Mouse (Mus musculus) forebrain, embryonic 11.5 days (tissue): ENCODE results near the gene Musk. TPM values are rescaled to one million over a fixed set of nuclear protein-coding genes. Genes with fewer than 3 reads are reported as not detected.

Source experiments
- ATAC-seq: fragments of 200-750 bp; cut with Nextera tagmentation; replicated peaks from 2 replicates; pipeline ENCODE4 v1.8.0; 2017; ENCODE audit warnings: moderate TSS enrichment; ENCODE audit not compliant: low FRiP score
- DNase-seq: peaks from one replicate; pipeline ENCODE4 v3.0.0-alpha.2; 2017; ENCODE audit warnings: low spot score
- H3K27ac ChIP-seq: fragments of 300-500 bp; sonication (generic); 2 replicates; pipeline ENCODE4 v1.5.1; 2014; ENCODE audit warnings: low read depth, low read length
- H3K27me3 ChIP-seq: fragments of 300-500 bp; sonication (generic); 2 replicates; pipeline ENCODE4 v1.6.1; 2014; ENCODE audit warnings: mild to moderate bottlenecking, low read length, mixed read lengths; ENCODE audit not compliant: control insufficient read depth, insufficient read depth
- H3K36me3 ChIP-seq: fragments of 300-500 bp; sonication (generic); 2 replicates; pipeline ENCODE4 v1.6.1; 2014; ENCODE audit warnings: mild to moderate bottlenecking, low read length, moderate library complexity, mixed read lengths; ENCODE audit not compliant: control insufficient read depth, insufficient read depth
- H3K4me1 ChIP-seq: fragments of 300-500 bp; sonication (generic); replicated peaks from 2 replicates; pipeline ENCODE4 v1.6.1; 2014; ENCODE audit warnings: low read length, mixed read lengths; ENCODE audit not compliant: control insufficient read depth, insufficient read depth
- H3K4me2 ChIP-seq: fragments of 300-500 bp; sonication (generic); 2 replicates; pipeline ENCODE4 v1.6.1; 2014; ENCODE audit warnings: low read depth, mild to moderate bottlenecking, low read length, moderate library complexity, mixed read lengths; ENCODE audit not compliant: severe bottlenecking
- H3K4me3 ChIP-seq: fragments of 300-500 bp; sonication (generic); 2 replicates; pipeline ENCODE4 v1.5.1; 2014; ENCODE audit warnings: low read depth, low read length
- H3K9ac ChIP-seq: fragments of 300-500 bp; sonication (generic); 2 replicates; pipeline ENCODE4 v1.6.1; 2014; ENCODE audit warnings: low read length
- H3K9me3 ChIP-seq: fragments of 300-500 bp; sonication (generic); 2 replicates; pipeline ENCODE4 v1.6.1; 2016; ENCODE audit warnings: low read length, mixed read lengths; ENCODE audit not compliant: control insufficient read depth
- WGBS: fragments of 180-500 bp; shearing (Covaris S2); extraction: QIAGEN DNeasy Blood & Tissue Kit; methylation state at CpG from one replicate; pipeline ENCODE4 v1.1.7; 2014; 5-methylcytosine and 5-hydroxymethylcytosine counted together
- polyA plus RNA-seq: library from polyadenylated mRNA; unstranded; fragments of >200 nt; fragmentation: Nextera tagmentation; extraction: Ambion mirVana; gene quantifications from 2 replicates; pipeline ENCODE4 v1.2.1, GENCODE M21; 2014

Musk gene
- polyA plus RNA-seq, 1 experiment from 2014 or later, result 0.07 TPM

DNA sequence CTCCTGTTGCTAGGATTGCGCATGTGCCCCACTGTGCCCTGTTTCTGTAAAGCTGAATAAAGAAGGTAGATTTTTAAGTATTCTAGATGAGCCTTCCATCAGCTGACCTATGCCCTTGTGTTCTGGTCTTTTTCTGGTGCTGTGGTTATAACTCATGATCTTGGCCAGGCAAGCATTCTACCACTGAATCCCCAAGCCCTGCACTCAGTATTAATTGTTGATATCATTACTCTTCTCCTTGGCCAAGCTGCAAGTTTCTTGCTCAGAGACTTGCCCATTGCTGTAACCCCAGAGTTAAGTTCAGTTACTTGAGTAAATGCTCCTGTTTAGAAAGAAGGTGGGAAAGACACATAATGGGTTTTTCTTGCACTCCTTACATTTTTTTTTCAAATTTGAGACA, 14.8 kb upstream of the Musk start:
- H3K4me3 ChIP-seq, result no peak overlapping the region
- no peak overlapping the region for H3K27ac ChIP-seq
- H3K4me1 ChIP-seq, result no peaks in the 10 kb centered on the region
- WGBS, result 88% methylated on average over 1 of the region's 1 CpGs
- DNase-seq (no peak), ATAC-seq (no peak)
- no peaks in the 10 kb centered on the region for H3K9me3 ChIP-seq
- no peak overlapping the region for H3K4me2 ChIP-seq
- H3K27me3 ChIP-seq, result no peaks in the 10 kb centered on the region
- no peak overlapping the region for H3K9ac ChIP-seq
- H3K36me3 ChIP-seq, result no peaks in the 10 kb centered on the region

- ATAC-seq (no peak), DNase-seq (no peak)
- no peak overlapping the region for H3K9ac ChIP-seq
- H3K36me3 ChIP-seq, result no peaks in the 10 kb centered on the region
- H3K27me3 ChIP-seq, result no peaks in the 10 kb centered on the region
- no peaks in the 10 kb centered on the region for H3K9me3 ChIP-seq
- no peak overlapping the region for H3K27ac ChIP-seq
- H3K4me3 ChIP-seq, result no peak overlapping the region
- H3K4me1 ChIP-seq, result no peaks in the 10 kb centered on the region
- WGBS, result 77% methylated on average over 10 of the region's 10 CpGs
- no peak overlapping the region for H3K4me2 ChIP-seq
These were observed 14.1 kb upstream of the Musk start for GRCm38 (mm10) chr4:58271504-58272162.

GRCm38 (mm10) chr4:58275261-58275895, 10.4 kb upstream of the Musk start:
- WGBS, result 67% methylated on average over 8 of the region's 8 CpGs
- no peaks in the 10 kb centered on the region for H3K4me1 ChIP-seq
- H3K4me2 ChIP-seq, result no peak overlapping the region
- H3K9ac ChIP-seq, result no peak overlapping the region
- no peak for ATAC-seq
- H3K36me3 ChIP-seq, result no peaks in the 10 kb centered on the region
- H3K27ac ChIP-seq, result no peak overlapping the region
- no peaks in the 10 kb centered on the region for H3K9me3 ChIP-seq
- DNase-seq, result no peak
- no peak overlapping the region for H3K4me3 ChIP-seq
- H3K27me3 ChIP-seq, result no peaks in the 10 kb centered on the region

DNA sequence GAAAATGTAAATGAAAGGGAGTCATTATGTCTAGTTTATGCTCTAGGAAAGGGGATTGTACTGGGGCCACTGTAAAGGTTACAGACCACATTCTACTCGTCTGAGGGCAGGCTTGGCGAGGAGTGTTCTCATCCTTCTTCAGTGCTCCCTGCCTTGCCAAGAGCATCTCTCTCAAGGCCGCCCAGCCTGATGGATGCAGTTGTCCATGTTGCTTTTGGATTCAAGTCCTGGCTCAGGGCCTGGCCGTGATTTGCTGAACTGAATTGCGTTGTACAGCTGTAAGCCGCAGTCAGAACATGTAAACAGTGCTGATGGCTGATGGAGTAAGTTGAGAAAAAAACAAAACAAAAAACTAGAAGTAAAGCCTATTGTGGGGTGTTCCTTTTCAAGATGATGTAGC, 7.4 kb upstream of the Musk start:
- ATAC-seq (no peak), DNase-seq (no peak)
- Histone ChIP-seq H3K27ac (no peak overlapping the region), H3K4me3 (no peak overlapping the region), H3K27me3 (no peaks in the 10 kb centered on the region), H3K9me3 (no peaks in the 10 kb centered on the region), H3K9ac (no peak overlapping the region), H3K4me1 (no peaks in the 10 kb centered on the region), H3K36me3 (no peaks in the 10 kb centered on the region), H3K4me2 (no peak overlapping the region)
- WGBS, result 91% methylated on average over 6 of the region's 6 CpGs

- no peaks in the 10 kb centered on the region for H3K4me1 ChIP-seq
- no peak for DNase-seq
- WGBS, result 82% methylated on average over 2 of the region's 2 CpGs
- H3K9ac ChIP-seq, result no peak overlapping the region
- H3K4me3 ChIP-seq, result no peak overlapping the region
- H3K4me2 ChIP-seq, result no peak overlapping the region
- H3K27me3 ChIP-seq, result no peaks in the 10 kb centered on the region
- H3K9me3 ChIP-seq, result no peaks in the 10 kb centered on the region
- no peaks in the 10 kb centered on the region for H3K36me3 ChIP-seq
- H3K27ac ChIP-seq, result no peak overlapping the region
- no peak for ATAC-seq
These were observed 5.6 kb upstream of the Musk start for GRCm38 (mm10) chr4:58280121-58280520.

GRCm38 (mm10) chr4:58286368-58287090, 769 bp downstream of the Musk start:
- Histone ChIP-seq H3K9me3 (no peaks in the 10 kb centered on the region), H3K27me3 (no peaks in the 10 kb centered on the region), H3K9ac (no peak overlapping the region), H3K4me3 (no peak overlapping the region), H3K4me2 (no peak overlapping the region), H3K36me3 (no peaks in the 10 kb centered on the region), H3K27ac (no peak overlapping the region), H3K4me1 (no peaks in the 10 kb centered on the region)
- 85% methylated on average over 9 of the region's 9 CpGs for WGBS
- ATAC-seq, result no peak
- DNase-seq, result no peak

GRCm38 (mm10) chr4:58288753-58289152, 3.0 kb downstream of the Musk start:
- DNase-seq, result no peak
- Histone ChIP-seq H3K27ac (no peak overlapping the region), H3K9me3 (no peaks in the 10 kb centered on the region), H3K27me3 (no peaks in the 10 kb centered on the region), H3K9ac (no peak overlapping the region), H3K36me3 (no peaks in the 10 kb centered on the region), H3K4me2 (no peak overlapping the region), H3K4me1 (no peaks in the 10 kb centered on the region), H3K4me3 (no peak overlapping the region)
- 89% methylated on average over 5 of the region's 5 CpGs for WGBS
- no peak for ATAC-seq

DNA sequence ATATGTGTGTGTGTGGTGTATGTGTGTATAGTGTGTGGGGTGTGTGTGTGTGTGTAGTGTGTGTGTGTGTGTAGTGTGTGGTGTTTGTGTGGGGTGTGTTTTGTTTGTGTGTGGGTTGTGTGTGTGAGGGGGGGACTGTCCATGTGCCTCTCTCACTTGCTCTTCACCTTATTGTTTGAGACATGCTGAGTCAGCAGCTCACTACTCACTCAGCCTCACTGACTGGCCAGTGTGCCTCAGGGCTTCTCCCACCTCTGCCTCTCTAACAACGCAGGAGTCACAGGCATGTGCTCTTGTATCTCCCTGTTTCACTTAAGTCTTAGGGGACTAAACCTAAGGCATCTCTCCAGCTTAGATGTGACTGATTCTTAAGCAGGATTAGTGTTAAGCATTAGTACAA, 6.1 kb downstream of the Musk start:
- Histone ChIP-seq H3K36me3 (no peaks in the 10 kb centered on the region), H3K4me1 (no peaks in the 10 kb centered on the region), H3K27ac (no peak overlapping the region), H3K9ac (no peak overlapping the region), H3K4me2 (no peak overlapping the region), H3K4me3 (no peak overlapping the region), H3K9me3 (no peaks in the 10 kb centered on the region), H3K27me3 (no peaks in the 10 kb centered on the region)
- DNase-seq (no peak), ATAC-seq (no peak)
- WGBS, result 67% methylated on average over 1 of the region's 1 CpGs
